Mouse (Mus musculus): Measurements from ENCODE around the gene Vegfa. TPM values are rescaled to one million over a fixed set of nuclear protein-coding genes. Genes with fewer than 3 reads are reported as not detected.

The Vegfa gene
- polyA plus RNA-seq, 1 experiment from 2014 or later, result 7.7 TPM

- ATAC-seq (ENCODE audit: insufficient read depth) (peak; percentile 29; the same call in 1 of the 2 replicates), DNase-seq (peak; percentile 91)
- Histone ChIP-seq H3K4me1 (ENCODE audit: insufficient read depth) (peaks cover 6% of the 10 kb centered on the region; the same call in 1 of the 2 replicates), H3K4me3 (ENCODE audit: low read depth, low read length) (peak overlapping the region; percentile 96), H3K36me3 (ENCODE audit: insufficient read depth) (peaks cover 45% of the 10 kb centered on the region), H3K9me3 (ENCODE audit: low read depth, low read length) (no peaks in the 10 kb centered on the region), H3K27me3 (ENCODE audit: insufficient read depth, low read length) (no peaks in the 10 kb centered on the region), H3K27ac (ENCODE audit: low read depth) (peak overlapping the region; percentile 99), H3K4me2 (peak overlapping the region; percentile 98), H3K9ac (peak overlapping the region; percentile 99)
- WGBS, result 7% methylated on average over 16 of the region's 16 CpGs
- TF ChIP-seq CTCF (IDR thresholded peaks at IDR 0.05; ENCODE audit: low read depth), result peak; percentile 88
Observed at GRCm38 (mm10) chr17:46027066-46027917, 4.9 kb downstream of the Vegfa start.

DNA sequence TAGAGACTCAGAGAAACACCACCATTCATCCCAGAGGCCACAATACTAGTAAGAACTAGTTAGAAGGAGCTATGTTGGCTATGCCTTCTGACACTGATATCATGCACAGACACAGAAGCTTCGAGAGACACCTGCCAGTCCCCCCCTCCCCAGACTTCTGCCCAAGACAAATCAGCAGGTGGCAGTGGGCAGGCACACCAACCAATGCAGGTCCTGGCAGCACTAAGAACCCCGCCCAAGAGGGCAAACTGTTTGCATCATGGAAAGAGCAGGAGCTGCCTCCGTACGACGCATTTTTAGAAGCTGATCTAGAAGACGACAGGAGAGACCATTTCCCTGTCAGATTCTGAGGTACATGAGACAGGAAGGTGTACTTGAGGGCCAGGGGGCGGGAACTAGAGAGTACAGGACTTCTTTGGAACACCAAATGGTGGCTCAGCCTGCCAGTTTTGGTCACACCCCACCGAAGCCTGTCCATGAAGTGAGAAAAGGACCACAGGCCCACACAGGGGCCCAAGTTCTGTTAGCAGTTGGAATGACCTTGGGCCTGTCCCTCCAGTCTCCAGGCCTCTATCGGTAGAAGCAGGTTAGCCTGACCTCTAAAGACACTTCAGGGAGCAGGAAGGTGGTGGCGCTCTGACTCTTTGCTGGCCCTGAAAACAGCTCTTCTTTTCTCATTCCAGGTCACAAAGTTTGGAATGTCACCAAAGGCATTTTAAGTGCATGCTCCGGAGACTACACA lies 6.1 kb downstream of the Vegfa start:
- Histone ChIP-seq H3K4me2 (peak overlapping the region; percentile 98; the same call in 1 of the 2 replicates), H3K9ac (0 out of 2 replicates have a peak overlapping the region, but pooled peaks have one; percentile 99)
- 69% methylated on average over 11 of the region's 11 CpGs for WGBS

GRCm38 (mm10) chr17:46025207-46025606 lies 7.0 kb downstream of the Vegfa start:
- no peak for TF ChIP-seq CTCF (IDR thresholded peaks at IDR 0.05; ENCODE audit: low read depth)
- Histone ChIP-seq H3K4me2 (no peak overlapping the region), H3K9me3 (ENCODE audit: low read depth, low read length) (no peaks in the 10 kb centered on the region), H3K4me3 (ENCODE audit: low read depth, low read length) (no peak overlapping the region), H3K4me1 (ENCODE audit: insufficient read depth) (peaks cover 6% of the 10 kb centered on the region; the same call in 1 of the 2 replicates), H3K36me3 (ENCODE audit: insufficient read depth) (peaks cover 66% of the 10 kb centered on the region), H3K9ac (no peak overlapping the region), H3K27ac (ENCODE audit: low read depth) (no peak overlapping the region), H3K27me3 (ENCODE audit: insufficient read depth, low read length) (no peaks in the 10 kb centered on the region)
- DNase-seq (no peak), ATAC-seq (ENCODE audit: insufficient read depth) (no peak)
- 91% methylated on average over 15 of the region's 15 CpGs for WGBS

More for the DNA sequence above, 6.1 kb downstream of the Vegfa start:
- Histone ChIP-seq H3K27ac (ENCODE audit: low read depth) (no peak overlapping the region), H3K9me3 (ENCODE audit: low read depth, low read length) (no peaks in the 10 kb centered on the region), H3K4me1 (ENCODE audit: insufficient read depth) (peaks cover 6% of the 10 kb centered on the region; the same call in 1 of the 2 replicates), H3K27me3 (ENCODE audit: insufficient read depth, low read length) (no peaks in the 10 kb centered on the region), H3K36me3 (ENCODE audit: insufficient read depth) (peaks cover 57% of the 10 kb centered on the region), H3K4me3 (ENCODE audit: low read depth, low read length) (no peak overlapping the region)
- DNase-seq (no peak), ATAC-seq (ENCODE audit: insufficient read depth) (no peak)
- no peak for TF ChIP-seq CTCF (IDR thresholded peaks at IDR 0.05; ENCODE audit: low read depth)

DNA sequence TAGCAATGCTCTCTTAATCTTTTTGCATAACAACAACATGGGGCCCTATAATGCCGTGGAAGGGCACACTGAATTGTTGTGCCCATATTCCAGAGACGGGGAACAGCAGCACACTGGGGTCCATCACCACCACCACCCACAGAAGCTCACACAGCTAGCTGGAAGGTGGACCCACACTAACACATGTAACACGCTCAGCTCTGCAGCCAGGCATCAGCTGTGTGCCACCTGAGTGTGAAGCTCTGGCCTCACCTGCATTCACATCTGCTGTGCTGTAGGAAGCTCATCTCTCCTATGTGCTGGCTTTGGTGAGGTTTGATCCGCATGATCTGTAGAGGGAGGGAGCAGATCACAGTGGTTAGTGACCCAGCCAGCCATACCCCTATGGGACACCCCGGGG lies 8.0 kb downstream of the Vegfa start:
- peaks cover 76% of the 10 kb centered on the region for H3K36me3 ChIP-seq (ENCODE audit: insufficient read depth)
- no peak for TF ChIP-seq CTCF (IDR thresholded peaks at IDR 0.05; ENCODE audit: low read depth)
- H3K9ac ChIP-seq, result no peak overlapping the region
- no peak overlapping the region for H3K27ac ChIP-seq (ENCODE audit: low read depth)
- H3K4me2 ChIP-seq, result no peak overlapping the region
- no peaks in the 10 kb centered on the region for H3K27me3 ChIP-seq (ENCODE audit: insufficient read depth, low read length)
- ATAC-seq (ENCODE audit: insufficient read depth) (no peak), DNase-seq (no peak)
- 90% methylated on average over 5 of the region's 5 CpGs for WGBS
- no peak overlapping the region for H3K4me3 ChIP-seq (ENCODE audit: low read depth, low read length)
- peaks cover 6% of the 10 kb centered on the region; the same call in 1 of the 2 replicates for H3K4me1 ChIP-seq (ENCODE audit: insufficient read depth)
- no peaks in the 10 kb centered on the region for H3K9me3 ChIP-seq (ENCODE audit: low read depth, low read length)

DNA sequence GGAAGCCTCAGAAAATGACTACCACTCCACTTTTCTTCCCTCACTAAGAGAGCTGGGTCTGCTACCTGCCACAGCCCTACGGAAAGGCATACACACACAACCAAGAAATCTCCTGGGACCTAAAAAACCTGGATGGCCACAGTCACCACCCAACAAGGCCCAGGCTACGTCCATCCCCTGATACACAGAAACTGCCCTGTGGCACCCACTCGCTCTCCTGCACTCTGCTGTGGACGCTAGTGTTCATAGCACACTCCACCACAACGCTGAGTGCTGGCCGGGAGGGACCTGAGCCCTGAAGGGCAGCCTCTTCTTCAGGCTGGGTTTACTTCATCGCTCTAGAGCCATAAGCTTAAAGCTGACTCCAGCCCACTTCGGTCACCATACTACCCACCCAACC lies 8.6 kb downstream of the Vegfa start:
- 93% methylated on average over 8 of the region's 8 CpGs for WGBS
- Histone ChIP-seq H3K4me1 (ENCODE audit: insufficient read depth) (peaks cover 6% of the 10 kb centered on the region; the same call in 1 of the 2 replicates), H3K4me3 (ENCODE audit: low read depth, low read length) (no peak overlapping the region), H3K9me3 (ENCODE audit: low read depth, low read length) (no peaks in the 10 kb centered on the region), H3K27me3 (ENCODE audit: insufficient read depth, low read length) (no peaks in the 10 kb centered on the region), H3K36me3 (ENCODE audit: insufficient read depth) (peaks cover 82% of the 10 kb centered on the region), H3K9ac (no peak overlapping the region), H3K4me2 (no peak overlapping the region), H3K27ac (ENCODE audit: low read depth) (no peak overlapping the region)
- DNase-seq (no peak), ATAC-seq (ENCODE audit: insufficient read depth) (no peak)
- no peak for TF ChIP-seq CTCF (IDR thresholded peaks at IDR 0.05; ENCODE audit: low read depth)

GRCm38 (mm10) chr17:46022934-46023333 lies 9.2 kb downstream of the Vegfa start:
- H3K27me3 ChIP-seq (ENCODE audit: insufficient read depth, low read length), result no peaks in the 10 kb centered on the region
- DNase-seq, result no peak
- no peak overlapping the region for H3K4me2 ChIP-seq
- peaks cover 88% of the 10 kb centered on the region for H3K36me3 ChIP-seq (ENCODE audit: insufficient read depth)
- H3K9me3 ChIP-seq (ENCODE audit: low read depth, low read length), result no peaks in the 10 kb centered on the region
- WGBS, result 78% methylated on average over 6 of the region's 6 CpGs
- H3K4me1 ChIP-seq (ENCODE audit: insufficient read depth), result peaks cover 6% of the 10 kb centered on the region; the same call in 1 of the 2 replicates
- no peak for TF ChIP-seq CTCF (IDR thresholded peaks at IDR 0.05; ENCODE audit: low read depth)
- H3K4me3 ChIP-seq (ENCODE audit: low read depth, low read length), result no peak overlapping the region
- ATAC-seq (ENCODE audit: insufficient read depth), result no peak
- no peak overlapping the region for H3K27ac ChIP-seq (ENCODE audit: low read depth)
- H3K9ac ChIP-seq, result no peak overlapping the region

GRCm38 (mm10) chr17:46022427-46022826 lies 9.7 kb downstream of the Vegfa start:
- Histone ChIP-seq H3K4me2 (no peak overlapping the region), H3K4me3 (ENCODE audit: low read depth, low read length) (no peak overlapping the region), H3K36me3 (ENCODE audit: insufficient read depth) (peaks cover 94% of the 10 kb centered on the region), H3K4me1 (ENCODE audit: insufficient read depth) (peaks cover 9% of the 10 kb centered on the region; the same call in 1 of the 2 replicates), H3K9me3 (ENCODE audit: low read depth, low read length) (no peaks in the 10 kb centered on the region), H3K9ac (no peak overlapping the region), H3K27me3 (ENCODE audit: insufficient read depth, low read length) (no peaks in the 10 kb centered on the region), H3K27ac (ENCODE audit: low read depth) (no peak overlapping the region)
- DNase-seq, result no peak
- TF ChIP-seq CTCF (IDR thresholded peaks at IDR 0.05; ENCODE audit: low read depth), result no peak
- no peak for ATAC-seq (ENCODE audit: insufficient read depth)
- 81% methylated on average over 4 of the region's 4 CpGs for WGBS
